Mouse (Mus musculus) hematopoietic stem cell, adult 5-6 weeks (primary cell): ENCODE results near the gene Pygb. TPM values are rescaled to one million over a fixed set of nuclear protein-coding genes. Genes with fewer than 3 reads are reported as not detected.

Experiments used
- ATAC-seq, 2 experiments: fragments of 125-278 bp in 1 of 2; replicated peaks in 1 of 2; 2 replicates each; pipeline ENCODE4 v1.8.0; 2016 to 2017; ENCODE audit warnings: inconsistent platforms in 2 of 2, mild to moderate bottlenecking in 2 of 2, moderate number of reproducible peaks in 2 of 2, low read depth in 1 of 2, moderate TSS enrichment in 1 of 2; ENCODE audit not compliant: low FRiP score in 2 of 2, poor library complexity in 2 of 2, severe bottlenecking in 2 of 2, insufficient read depth in 1 of 2, low TSS enrichment in 1 of 2
- total RNA-seq: library from RNA; stranded (forward); fragments of 172-1452, 232-1000 nt; gene quantifications from 2 replicates; pipeline ENCODE4 v1.2.3, GENCODE M21; 2017

The Pygb gene
- total RNA-seq, 1 experiment from 2014 or later = 38.5 TPM

DNA sequence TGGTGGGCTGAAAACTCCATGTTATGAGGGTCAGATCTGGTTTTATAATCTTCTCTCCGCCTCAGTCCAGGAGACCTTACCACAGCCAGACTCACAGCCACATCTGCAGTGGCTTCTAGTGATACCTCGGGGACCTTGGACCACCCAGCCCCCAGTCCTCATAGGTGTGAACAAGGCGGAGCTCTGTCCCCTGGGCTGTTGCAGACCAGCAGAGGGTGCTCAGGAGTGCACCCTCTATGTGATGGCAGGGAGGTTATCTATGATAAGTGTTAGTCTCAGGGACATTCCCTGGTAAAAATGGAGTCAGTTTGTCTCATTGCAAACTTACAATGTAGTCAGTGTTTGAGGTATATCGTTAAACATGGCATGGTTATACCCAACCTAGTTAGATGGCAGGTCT lies 42.1 kb downstream of the Pygb start:
- ATAC-seq = no peak

GRCm38 (mm10) chr2:150830011-150830410 lies 43.5 kb downstream of the Pygb start:
- ATAC-seq = no peak

- ATAC-seq = peak; percentile 18 to 34; a peak in 2 of 4 replicates
These were observed 44.4 kb downstream of the Pygb start for GRCm38 (mm10) chr2:150830911-150831441.

GRCm38 (mm10) chr2:150832029-150832428 lies 45.5 kb downstream of the Pygb start:
- ATAC-seq = no peak

DNA sequence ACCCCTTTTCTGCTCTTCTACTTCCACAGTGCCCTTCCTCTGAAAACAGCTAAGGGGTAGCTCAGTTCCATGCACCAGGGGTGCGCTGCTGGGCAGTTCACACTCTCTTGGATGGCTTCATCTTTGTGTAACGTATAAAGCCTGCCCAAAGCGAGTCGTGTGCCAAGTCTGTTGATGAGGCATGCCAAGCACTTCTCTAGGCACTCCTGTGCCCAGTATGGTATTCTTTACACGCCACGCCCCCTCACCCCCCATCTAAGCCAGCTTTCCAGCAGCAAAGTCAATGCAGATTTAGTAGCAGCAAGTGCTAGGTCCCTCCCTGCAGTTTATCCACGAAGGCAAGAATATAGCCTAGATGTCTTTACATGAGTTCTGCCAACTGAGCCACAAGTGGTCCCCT lies 48.1 kb downstream of the Pygb start:
- no peak for ATAC-seq

- ATAC-seq = no peak
These were observed 49.4 kb downstream of the Pygb start for GRCm38 (mm10) chr2:150835975-150836374.

GRCm38 (mm10) chr2:150836906-150837305 lies 50.4 kb downstream of the Pygb start:
- ATAC-seq = no peak

DNA sequence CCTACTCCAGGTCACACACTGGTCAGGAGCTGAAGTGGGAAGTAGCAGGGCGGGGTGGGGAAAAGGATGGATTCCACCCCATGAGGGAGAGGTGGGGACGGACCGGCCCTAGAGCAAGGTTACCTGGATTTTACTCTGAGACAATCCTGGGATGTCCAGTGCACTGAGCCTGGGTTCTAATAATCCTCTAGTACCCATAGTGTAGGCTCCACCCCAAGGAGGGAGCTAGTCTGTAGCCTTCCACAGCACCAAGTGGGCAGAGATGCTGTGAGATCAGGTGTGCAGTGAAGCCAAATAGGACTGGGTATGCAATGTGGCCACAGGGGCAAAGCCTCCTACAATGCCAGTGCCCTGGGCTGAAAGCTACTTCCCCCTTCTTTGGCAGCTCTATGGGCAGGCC lies 51.2 kb downstream of the Pygb start:
- ATAC-seq = no peak

DNA sequence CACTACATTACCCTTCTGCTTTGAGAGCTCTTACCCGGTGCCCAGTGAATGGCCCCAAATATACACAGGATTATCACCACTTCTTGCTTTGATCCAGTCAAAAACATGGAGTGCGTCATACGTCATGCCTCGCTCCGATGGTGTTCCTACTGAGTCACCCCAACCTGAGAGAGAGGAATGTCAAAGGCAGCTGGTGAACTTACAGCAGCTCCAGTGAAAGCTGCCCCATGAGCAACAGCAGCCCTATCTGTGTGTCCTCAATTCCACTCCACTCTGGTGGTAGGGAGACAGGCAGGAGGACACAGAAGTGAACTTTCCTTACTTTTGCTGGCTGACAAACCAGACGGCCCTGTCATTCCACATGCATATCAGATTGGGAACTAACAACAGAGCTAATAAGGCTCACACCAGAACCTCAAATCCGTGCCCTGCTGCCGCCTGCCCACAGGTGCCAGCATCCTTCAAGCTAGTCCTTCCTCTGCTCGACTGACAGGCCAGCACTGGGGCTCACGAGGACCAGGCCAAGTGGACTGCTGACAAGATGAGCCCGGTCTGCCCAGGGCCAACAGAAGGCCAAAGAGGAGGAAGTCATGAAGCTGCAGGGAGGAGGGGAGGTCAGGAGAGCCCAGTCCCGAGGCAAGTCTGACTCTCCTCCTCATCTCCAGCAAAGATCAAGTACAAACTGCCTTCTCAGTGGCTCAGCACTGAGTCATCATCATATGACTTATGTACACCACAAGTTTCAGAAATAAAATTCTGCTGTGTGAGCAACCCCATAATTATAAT lies 53.3 kb downstream of the Pygb start:
- no peak for ATAC-seq

DNA sequence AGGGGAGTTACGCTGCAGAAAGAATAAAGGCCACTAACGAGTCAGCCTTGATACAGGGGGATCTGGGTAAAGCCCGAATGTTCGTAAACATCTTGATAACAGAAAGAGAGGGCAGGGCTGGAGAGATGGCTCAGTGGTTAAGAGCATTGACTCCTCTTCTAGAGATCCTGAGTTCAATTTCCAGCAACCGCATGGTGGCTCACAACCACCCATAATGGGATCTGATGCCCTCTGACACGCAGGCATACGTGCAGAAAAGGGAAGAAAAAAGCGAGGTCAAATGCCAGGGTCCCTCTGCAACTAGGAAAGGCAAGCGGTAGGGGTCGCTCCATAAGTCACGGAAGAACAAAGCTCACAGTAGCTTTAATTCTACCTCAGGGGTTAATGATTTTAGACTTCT lies 54.6 kb downstream of the Pygb start:
- no peak for ATAC-seq

- ATAC-seq = no peak
These were observed 55.5 kb downstream of the Pygb start for GRCm38 (mm10) chr2:150842049-150842461.

DNA sequence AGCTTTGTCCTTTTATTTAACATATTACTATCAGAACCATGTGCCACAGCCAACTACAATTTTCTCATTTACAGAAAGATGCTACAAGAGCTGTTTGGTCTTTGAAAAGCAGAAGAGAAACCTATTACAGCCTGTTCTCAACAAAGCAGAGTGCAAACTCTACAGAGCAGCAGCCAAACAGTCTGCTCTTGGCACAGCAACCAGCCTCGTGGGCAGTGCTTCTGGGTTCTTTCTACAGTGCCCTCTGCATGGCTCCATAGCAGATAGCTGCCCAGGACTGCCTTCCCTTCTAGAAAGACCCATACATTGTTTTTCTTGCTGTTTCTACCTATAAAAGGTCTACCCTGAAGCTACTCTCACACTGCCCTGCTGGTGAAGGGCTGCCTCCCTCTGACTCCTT lies 58.3 kb downstream of the Pygb start:
- ATAC-seq = no peak

GRCm38 (mm10) chr2:150847436-150847995 lies 61.0 kb downstream of the Pygb start:
- no peak for ATAC-seq

DNA sequence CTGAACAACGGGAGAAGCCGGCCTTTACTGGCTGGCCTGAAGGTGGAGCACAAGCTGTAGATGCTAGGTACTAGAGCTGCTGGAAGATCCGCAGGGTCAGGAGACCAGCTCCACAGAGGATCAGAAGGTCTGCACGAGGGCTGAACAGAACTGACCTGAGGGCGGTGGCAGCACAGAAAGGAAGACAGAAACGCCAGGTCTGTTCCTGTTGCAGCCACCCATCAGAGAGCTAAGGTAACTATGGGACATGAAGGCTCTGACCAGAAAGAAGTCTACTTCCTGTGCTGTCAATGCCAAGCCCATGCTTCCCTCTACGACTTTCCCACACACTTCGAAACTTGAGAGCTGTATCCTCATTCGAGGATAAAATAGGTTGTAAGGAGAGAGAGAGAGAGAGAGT lies 64.7 kb downstream of the Pygb start:
- ATAC-seq = peak in 1 of 2 experiments; percentile 49; a peak in 2 of 4 replicates

- no peak for ATAC-seq
These were observed 68.7 kb downstream of the Pygb start for GRCm38 (mm10) chr2:150855186-150855585.

DNA sequence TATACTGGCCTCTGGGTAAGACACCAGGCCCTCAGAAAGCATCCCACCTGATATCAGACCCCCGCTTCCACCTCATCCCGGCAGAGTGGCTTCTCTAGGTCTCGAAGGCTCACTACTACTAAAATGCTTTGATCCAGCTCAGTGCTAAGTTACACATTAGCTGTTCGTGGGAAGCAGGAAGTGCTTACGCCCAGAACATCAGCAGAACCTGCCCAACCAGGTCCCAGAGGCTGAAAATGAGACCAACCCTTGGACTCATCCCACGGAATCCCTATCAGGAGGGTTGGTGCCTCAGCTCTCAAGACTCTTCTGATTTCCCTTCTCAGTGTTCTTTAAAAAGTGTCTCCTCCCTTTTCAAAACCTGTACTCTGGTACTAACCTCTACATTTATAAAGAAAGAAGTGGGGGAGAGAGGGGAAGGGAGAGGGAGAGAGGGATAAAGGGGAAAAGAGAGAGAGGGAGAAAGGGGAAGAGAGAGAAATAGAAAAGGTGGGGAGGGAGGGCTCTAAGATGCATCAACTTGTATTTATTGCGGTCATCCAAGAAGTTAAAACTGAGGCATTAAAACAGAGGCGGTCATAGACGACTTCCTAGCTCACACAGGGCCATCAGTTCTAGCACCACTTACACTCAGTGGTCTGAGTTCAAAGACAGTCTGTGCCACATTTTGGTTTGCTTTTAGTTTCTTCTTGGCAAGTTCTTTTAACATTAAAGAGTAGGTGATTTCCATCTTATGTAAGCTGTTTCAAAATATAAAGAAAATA lies 72.4 kb downstream of the Pygb start:
- ATAC-seq = no peak

DNA sequence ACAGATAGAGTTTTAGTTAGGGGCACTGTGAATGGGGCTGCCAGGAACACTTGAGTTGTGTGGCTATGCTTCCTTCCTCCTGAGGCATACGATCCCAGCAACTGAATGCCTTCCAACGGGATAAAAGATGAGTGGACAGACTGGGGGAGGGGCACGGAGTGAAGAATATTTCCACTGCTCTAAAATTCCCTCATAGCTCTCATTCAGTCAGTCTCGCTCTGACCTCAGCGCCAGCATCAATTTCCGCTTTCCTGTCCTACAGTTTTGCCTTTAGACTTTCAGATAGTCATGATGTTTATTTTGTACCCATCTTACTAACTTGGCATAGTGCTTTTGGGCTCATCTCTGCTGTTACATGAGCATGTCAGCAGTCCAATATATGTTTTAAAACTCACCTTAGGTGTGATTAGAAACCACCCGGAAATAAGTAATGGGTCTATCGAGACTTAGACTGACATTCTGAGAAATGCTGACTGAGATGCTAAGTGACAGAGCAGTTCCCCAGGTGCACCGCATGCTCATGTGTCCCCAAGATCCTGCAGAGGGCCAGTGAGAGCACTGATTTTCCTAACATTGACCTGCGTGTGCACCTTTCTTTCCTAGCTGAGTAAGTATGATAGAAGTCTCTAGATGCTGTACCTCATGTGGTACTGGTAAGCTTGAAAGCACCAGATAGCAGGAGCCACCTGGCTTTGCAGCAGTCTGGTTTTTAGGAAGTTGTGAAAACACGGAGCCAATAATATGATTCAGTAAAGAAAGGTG lies 73.4 kb downstream of the Pygb start:
- ATAC-seq = no peak
